Mouse (Mus musculus) adrenal gland, postnatal 4 days (tissue): Measurements from ENCODE around the gene Krt24. TPM values are rescaled to one million over a fixed set of nuclear protein-coding genes. Genes with fewer than 3 reads are reported as not detected.
A peak's percentile ranks its signal among the peaks of the same experiment; 100 is the strongest.

Experiments used
- DNase-seq, 2 experiments: peaks; one replicate each; pipeline ENCODE4 v3.0.0; 2021 to 2022; ENCODE audit warnings: low spot score in 2 of 2, mixed read lengths in 2 of 2
- long read RNA-seq, 2 experiments: library from polyadenylated mRNA; stranded (forward); transcript quantifications; one replicate each; pipeline ENCODE4 v2.0.0; 2021
- total RNA-seq, 2 experiments: library from RNA; stranded (reverse); gene quantifications; 2 replicates each; pipeline ENCODE4 v1.2.3; 2021

The Krt24 gene
- total RNA-seq = not detected
- long read RNA-seq, experiment 1 = 0 reads
- long read RNA-seq, experiment 2 = 0 reads

GRCm38 (mm10) chr11:99284833-99285312 lies at the start of gene Krt24:
TSS of gene Krt24 (minus strand) at chr11:99285262.
- DNase-seq = no peak

GRCm38 (mm10) chr11:99333426-99333825 lies 48.4 kb upstream of the Krt24 start:
- no peak for DNase-seq

DNA sequence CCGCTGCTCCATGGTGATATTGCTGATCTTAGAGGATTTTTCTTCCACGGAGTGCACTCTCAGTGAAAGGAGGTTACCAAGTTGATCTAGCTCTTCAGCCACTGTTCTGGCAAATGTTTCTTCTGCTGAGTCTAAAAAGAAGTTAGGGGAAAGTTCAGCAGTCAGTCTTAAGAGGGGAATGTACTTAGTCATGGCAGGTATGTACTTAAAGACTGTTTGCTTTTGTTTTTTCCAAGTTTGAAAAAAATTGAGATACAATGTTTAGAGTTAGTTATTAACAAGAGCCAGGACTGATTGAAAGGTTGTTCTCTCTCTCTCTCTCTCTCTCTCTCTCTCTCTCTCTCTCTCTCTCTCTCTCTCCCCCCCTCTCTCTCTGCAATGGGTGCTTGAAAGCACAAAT lies 44.6 kb upstream of the Krt24 start:
- DNase-seq = no peak

DNA sequence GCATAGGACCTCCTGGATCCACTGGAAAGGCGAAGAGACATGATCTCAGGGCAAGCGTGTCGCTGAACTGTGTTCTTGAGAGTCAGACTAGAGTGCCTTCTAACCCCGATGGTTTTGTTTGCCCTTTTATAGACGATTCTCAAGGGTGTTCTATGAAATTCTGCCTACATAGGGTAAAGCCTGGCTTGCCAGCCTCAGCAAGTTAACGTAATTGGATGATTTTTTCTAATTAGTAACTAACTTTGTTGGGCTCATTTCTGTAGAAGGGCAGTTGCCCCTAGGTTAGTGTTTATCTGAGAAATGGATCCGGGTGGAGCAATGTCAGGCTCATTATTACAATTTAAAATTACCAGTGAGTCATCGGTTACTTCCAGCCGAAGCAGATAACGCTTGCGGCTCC lies 37.8 kb upstream of the Krt24 start, which contains the start of gene Krt25:
Krt25 (minus strand) TSS at position 101 of the 400 bp plus-strand sequence.
- DNase-seq = no peak

DNA sequence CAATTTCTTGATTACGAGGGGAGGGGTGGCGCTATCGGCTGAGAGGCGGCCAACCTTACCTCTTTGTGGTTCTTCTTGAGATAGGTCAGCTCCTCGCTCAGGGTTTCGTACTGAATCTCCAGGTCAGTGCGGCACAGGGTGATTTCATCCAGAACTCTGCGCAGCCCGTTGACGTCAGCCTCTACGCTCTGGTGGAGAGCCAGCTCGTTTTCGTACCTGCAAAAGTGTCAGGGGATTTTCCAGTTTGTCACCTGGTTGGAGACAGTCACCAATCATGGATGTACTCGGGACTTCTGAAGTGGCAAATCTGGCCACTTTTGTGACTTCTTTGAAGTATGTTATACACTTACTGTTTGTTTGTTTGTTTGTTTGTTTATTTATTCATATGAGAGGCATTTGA lies 36.0 kb upstream of the Krt24 start:
- no peak for DNase-seq

DNA sequence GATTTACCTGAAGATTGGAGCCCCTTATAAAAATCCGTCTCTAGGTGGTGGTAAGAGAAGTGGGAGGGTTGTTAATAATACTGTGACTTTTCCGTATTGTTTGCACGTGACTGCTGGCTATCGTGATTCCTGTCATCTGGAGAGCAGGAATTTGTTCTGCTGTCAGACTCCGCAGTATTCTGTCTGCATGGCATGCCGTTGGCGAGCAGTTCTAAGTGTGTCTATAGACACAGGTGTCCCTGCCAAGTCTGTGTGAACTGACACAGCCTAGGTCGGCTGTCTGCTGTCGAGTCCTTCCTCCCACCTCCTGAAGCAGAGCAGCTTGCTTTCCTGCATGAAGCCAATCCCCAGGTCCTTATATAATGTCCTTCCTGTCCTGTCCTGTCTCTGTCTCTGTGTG lies 34.1 kb upstream of the Krt24 start:
- no peak for DNase-seq

DNA sequence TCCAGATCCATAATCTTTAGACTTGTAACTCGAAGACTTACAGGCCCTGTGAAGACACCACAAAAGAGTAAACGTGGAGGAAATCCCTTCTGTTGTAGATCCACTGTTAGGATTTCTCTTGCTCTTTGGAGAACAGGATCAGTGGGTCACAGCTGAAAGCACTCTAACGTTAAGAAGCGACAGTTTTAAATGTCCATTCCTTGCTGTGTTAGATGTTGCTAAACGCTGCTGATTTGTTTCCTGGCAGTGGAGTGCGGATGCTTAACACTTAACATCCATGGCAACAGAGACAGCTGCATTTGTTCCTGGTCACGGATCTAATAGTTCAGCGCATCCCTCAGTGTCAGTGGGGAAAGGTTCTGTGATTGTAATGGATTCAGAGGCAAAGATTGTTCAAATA lies 31.5 kb upstream of the Krt24 start:
- DNase-seq = no peak

DNA sequence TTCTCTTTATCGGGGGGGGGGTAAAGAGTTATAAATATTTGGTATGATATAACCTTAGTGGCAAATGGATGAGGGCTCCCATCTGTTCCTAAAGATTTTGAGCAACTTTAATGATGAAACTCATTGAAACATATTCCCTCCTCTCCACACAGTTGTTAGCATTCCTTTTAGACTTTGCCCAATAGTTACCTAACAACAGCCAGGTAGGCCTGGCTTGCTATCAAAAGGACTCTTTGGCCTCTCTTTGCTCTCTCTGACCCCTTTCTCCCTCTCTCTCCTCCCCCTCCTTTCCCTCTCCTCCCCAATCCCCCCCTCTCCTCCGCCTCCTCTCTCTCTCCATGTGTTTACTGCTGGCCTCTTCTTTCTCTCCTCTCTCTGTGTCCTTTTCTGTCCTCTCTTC lies 29.5 kb upstream of the Krt24 start:
- no peak for DNase-seq

- no peak for DNase-seq
Measured at GRCm38 (mm10) chr11:99310882-99311281, 25.8 kb upstream of the Krt24 start.

DNA sequence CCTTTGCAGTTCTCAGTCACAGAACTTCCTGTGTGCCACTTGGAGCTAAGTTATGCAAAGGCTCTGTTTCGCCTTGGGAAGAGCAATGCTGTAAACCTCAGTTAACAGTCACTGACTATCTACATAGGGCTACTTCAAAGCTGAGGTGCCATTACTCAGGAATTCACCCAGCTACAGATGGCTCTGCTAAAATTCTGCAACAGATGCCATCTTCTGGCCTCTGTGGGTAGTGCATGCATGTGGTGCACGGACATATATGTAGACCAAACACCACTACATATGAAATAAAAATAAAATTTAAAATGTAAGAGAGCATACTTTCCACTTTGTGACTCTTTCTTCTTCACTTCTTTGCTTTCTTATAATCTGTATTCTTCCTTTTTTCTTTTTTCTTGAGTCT lies 22.5 kb upstream of the Krt24 start:
- DNase-seq = peak in 1 of 2 experiments; percentile 18

GRCm38 (mm10) chr11:99295039-99295438 lies 10.0 kb upstream of the Krt24 start:
- DNase-seq = no peak

DNA sequence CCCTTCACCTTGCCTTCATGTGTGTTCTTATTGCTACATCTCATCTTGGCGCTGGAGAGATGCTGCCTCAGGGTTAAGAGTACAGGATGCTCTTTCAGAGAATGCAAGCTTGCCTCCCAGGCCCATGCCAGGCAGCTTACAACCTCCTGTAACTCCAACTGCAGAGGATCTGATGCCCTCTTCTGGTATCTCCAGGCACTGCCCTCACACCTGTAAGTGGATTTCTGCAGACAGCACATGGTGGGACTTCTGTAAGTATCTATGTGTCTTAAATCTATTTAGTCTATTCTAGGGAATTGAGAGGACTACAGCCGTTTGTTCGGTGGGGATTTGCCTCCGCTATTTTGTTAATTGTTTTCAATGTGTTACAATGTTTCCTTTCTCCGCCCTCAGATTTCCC lies 7.8 kb upstream of the Krt24 start:
- peak in 1 of 2 experiments; percentile 14 for DNase-seq

DNA sequence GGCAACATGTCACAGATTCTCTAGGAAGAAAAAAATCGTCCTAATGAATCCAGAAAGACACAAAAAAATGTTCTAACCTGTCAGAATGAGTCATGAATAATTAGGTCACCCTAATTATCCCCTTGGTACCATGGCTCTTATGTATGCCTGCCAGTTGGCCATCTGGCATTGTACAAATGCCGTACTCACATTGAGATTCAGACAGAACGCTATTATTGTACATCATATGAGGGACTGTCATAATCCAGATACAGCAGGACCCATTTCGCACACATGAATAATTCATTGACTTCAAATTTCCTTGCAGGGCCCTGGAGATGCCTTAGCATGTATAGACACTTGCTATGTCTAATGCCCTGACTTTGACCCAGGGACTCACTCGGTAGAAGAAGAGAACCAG lies 1.1 kb downstream of the Krt24 start:
- no peak for DNase-seq

DNA sequence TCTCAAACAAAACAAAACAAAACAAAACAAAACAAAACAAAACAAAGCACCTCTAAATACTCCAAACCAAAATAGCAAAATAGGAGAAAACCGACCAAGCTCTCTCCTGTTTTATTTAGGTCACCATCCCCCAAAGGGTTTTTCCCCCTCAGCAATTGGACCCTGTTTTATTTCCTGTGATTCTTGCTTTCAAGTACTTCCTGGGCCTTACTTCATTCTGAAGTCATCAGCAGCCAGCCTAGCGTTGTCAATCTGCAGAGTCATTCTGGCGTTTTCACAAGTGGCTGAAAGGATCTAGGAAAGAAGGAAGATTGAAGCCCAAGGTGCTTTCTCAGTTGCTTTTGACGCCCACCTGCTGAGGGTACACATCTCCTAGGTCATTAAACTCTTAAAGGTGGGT lies 1.7 kb downstream of the Krt24 start:
- DNase-seq = no peak

- DNase-seq = no peak
Measured at GRCm38 (mm10) chr11:99281116-99281515, 3.9 kb downstream of the Krt24 start.

- no peak for DNase-seq
Measured at GRCm38 (mm10) chr11:99279986-99280385, 5.1 kb downstream of the Krt24 start.

DNA sequence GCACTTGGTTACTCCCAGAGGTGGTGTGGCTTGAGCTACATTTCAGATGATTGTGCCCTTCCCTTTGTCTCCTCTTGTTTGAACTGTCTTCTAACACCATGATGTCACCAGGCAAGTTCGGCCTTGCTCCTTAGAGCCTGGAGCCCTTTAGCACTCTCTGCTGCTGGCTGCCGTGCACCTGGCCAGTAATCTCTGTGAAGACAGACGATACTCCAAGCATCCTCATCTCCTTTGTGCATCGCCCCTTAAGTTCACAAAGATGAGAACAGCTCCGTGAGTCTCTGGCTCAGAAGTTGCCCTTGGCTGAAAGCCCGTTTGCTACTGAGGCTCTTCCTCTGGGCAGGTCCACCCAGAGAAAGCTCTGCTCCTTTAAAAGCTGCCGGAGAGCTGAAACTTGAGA lies 8.3 kb downstream of the Krt24 start:
- no peak for DNase-seq

DNA sequence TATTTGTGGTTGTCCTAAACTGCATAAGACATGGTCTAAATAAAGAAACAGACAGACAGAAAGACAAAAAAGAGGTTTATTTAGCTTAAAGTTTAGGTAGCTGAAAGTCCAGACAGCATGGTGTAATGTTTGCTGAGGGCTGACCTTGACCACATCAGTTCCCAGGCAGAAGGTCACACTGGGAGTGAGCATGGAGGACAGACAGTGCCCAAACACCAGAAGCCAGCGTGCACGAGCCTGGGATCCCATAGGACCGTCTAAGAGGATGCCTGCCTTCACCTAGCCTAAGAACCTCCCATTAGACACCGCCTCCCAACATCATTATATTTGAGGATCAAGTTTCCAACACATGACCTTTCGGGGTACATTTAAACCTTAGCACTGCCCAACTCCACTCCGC lies 9.4 kb downstream of the Krt24 start:
- DNase-seq = no peak

DNA sequence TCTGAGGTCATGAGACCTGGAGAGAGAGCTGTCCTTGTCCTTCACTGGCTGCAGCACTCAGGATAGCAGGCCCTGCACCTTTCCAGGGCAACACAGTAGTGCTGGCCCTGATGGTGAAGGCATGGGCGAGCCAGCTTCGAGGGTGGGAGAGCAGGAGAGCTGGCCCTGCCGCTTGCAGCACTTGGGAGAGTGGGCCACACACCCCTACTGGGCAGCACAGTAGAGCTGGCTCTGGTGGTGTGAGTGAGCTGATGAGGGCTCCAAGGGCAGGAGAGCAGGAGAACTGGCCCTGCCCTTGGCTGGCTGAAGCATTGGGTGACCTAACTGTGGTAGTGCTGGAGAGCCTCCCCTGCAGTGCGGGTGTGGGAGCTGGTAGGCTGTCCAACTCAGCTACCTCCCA lies 12.3 kb downstream of the Krt24 start:
- DNase-seq = no peak

DNA sequence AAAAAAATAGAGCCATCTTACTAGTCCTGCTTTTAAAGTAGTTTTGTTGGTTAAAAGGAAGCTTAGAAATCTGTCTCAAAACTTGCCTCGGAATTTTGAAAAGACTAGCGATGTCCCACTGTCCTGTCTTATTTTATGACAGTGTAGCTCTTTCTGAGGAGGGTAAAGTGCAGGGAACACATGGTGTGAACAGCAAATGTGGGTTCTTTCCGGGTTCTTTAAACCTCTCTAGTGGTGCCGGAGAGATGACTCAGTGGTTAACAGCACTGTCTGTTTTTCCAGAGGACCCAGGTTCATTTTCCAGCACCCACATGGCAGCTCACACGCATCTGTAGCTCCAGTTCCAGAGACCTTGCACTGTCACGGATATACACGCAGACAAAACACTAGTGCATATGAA lies 15.9 kb downstream of the Krt24 start:
- DNase-seq = no peak

DNA sequence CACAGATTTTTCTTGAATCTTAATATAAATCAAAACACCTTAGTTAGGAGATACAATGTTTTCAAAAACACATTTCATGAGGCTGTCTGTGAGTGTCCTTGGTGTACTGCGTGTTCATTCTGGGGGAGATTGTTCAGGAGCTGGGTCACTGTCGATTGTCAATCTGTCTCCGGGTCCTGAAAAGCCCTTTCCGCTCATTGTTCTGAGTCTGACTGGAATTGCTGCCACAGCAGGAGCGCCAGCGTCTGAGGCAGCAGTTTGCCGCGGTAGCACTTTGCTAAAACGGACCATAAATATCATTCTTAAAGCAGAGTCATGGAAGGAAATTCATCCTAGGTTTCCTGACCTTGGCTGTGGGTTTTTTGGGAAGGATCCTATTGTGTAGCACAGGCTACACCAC lies 19.3 kb downstream of the Krt24 start:
- DNase-seq = no peak

DNA sequence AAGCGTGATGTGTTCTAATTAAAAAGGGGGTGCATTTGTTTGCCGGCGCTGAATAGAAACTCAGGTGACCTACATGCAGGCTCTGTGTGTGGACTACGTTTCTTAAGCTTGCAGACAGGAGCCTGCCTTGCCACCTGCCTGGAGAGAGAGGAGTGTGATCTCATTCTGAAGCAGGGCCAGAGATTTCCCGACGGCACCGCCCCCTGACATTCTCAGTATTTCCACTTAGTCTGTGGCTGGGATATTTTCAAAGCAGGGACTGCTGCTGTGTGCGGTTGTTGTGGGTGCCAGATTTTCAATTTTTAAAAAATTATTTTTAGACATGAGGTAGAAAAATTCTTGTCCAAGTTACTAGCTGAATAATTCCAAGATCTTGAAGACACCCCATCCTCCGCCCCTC lies 19.8 kb downstream of the Krt24 start:
- no peak for DNase-seq

DNA sequence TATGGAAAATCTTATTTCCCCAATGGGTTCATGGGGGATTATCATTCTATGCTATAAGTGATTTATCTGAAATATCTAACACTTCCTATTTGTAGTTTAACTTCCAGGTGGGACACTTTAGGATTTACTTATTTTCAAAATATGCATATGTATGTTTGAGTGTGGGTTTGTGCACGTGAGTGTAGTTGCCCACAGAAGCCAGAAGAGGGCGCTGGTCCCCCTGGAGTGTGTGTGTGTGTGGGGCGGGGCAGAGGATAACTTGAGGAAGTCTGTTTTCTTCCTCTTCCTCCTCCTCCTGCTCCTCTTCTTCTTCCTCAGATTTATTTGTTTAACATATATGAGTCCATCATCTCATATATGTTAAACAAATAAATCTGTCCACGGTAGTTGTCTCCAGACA lies 28.8 kb downstream of the Krt24 start:
- DNase-seq = no peak

DNA sequence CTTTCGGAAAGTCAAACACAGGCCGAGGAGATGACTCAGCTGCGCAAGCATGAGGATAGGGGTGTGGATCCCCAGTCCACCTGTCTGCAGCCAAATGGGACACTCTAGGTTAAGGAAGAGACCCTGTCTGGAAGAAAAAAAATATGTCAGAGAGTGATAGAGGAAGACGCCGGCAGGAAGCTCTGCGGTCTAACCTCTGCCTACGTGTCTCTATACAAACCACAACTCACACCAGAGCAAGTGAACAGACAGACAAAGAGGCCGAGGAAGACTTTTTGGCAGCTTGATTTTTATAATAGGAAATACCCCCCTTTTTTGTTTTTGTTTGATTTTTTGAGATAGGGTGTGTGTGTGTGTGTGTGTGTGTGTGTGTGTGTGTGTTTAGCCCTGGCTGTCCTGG lies 29.7 kb downstream of the Krt24 start:
- DNase-seq = no peak
